Mouse (Mus musculus): ENCODE measurements around the gene Taar8b. TPM values are rescaled to one million over a fixed set of nuclear protein-coding genes. Genes with fewer than 3 reads are reported as not detected.

Taar8b gene
- total RNA-seq, 4 experiments from 2014 or later = not detected

- DNase-seq (ENCODE audit: low spot score in 2 of 2) = no peak
These were observed 42.9 kb downstream of the Taar8b start, which contains the start of gene Taar7f for GRCm38 (mm10) chr10:24049210-24049609. TSS of gene Taar7f (plus strand) at chr10:24049510.

Other genes starting within 250 kb of the Taar8b start
- gene Vnn3, start 240.8 kb downstream of the Taar8b start, total RNA-seq (2022) = under 1 TPM in 1 of 4 experiments, not detected in 3; 0.40 TPM
- gene Vnn1, start 197.6 kb downstream of the Taar8b start, total RNA-seq (2022) = under 1 TPM in 2 of 4 experiments, not detected in 2; 0.15 to 0.34 TPM
- gene Taar1, start 171.9 kb downstream of the Taar8b start, total RNA-seq (2022) = not detected
- not detected for gene Taar2, start 153.7 kb downstream of the Taar8b start, total RNA-seq (2022)
- not detected for gene Taar3, start 142.7 kb downstream of the Taar8b start, total RNA-seq (2022)
- not detected for gene Taar4, start 131.8 kb downstream of the Taar8b start, total RNA-seq (2022)
- gene Taar5, start 121.6 kb downstream of the Taar8b start, total RNA-seq (2022) = not detected
- gene Taar6, start 106.6 kb downstream of the Taar8b start, total RNA-seq (2022) = not detected
- not detected for gene Taar7a, start 98.8 kb downstream of the Taar8b start, total RNA-seq (2022)
- gene Taar7b, start 92.4 kb downstream of the Taar8b start, total RNA-seq (2022) = not detected
- not detected for gene Taar7d, start 65.1 kb downstream of the Taar8b start, total RNA-seq (2022)
- not detected for gene Taar7e, start 54.7 kb downstream of the Taar8b start, total RNA-seq (2022)
- not detected for gene Taar7f, start 42.8 kb downstream of the Taar8b start, total RNA-seq (2022)
- gene Taar8a, start 15.8 kb downstream of the Taar8b start, total RNA-seq (2022) = not detected
- gene Taar8c, start 9.6 kb upstream of the Taar8b start, total RNA-seq (2022) = not detected
- gene Taar9, start 17.2 kb upstream of the Taar8b start, total RNA-seq (2022) = not detected
- 100 to 1,000 TPM; 127 to 149 (median 139) TPM for gene Stx7, start 57.0 kb upstream of the Taar8b start, total RNA-seq (2022)
- 10 to 100 TPM in 1 of 4 experiments, 1 to 10 TPM in 3; 5.8 to 10.4 (median 8.0) TPM for gene Moxd1, start 131.2 kb upstream of the Taar8b start, total RNA-seq (2022)

Measured in left cerebral cortex, adult 8-10 months (tissue).